Mouse (Mus musculus): Measurements from ENCODE around the gene Psen1.
A peak's percentile ranks its signal among the peaks of the same experiment; 100 is the strongest.

The Psen1 gene

DNA sequence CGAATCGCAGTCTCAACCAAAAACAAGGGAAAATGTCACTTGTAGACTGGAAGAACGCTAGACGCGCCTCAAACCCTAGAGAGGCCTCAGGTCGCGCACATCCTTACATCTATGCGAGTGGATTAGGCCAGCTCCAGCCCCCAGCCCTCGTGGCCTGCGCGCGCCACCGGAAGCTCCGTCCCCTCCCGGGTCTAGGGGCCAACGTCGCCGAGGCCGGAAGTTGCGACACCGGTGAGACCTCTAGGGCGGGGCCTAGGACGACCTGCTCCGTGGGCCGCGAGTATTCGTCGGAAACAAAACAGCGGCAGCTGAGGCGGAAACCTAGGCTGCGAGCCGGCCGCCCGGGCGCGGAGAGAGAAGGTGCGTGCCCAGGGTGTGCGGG is at the start of gene Psen1:
Psen1 (plus strand) TSS at position 219 of the 382 bp plus-strand sequence.
- peak; percentile 88 for DNase-seq (ENCODE audit: low spot score)

- no peak for DNase-seq (ENCODE audit: low spot score)
Measured at GRCm38 (mm10) chr12:83641233-83641632, 46.7 kb upstream of the Psen1 start.

DNA sequence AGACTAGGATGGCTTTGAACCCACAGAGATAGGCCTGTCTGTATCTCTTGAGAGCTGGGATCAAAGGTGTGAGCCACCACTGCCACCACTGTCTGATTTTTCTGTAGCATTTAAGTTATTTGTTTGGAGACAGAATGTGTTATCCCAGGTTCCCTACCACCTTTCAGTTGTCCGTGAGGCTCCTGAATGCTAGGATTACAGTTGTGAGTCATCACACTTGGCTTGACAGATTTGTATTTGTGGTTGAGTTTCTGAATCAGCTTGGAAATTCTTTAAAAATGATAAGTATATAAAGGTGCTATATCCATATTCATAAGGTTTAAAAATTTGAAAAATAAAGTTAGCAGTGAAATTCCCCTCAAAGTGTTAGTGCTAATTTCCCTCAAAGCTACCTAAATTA is 44.8 kb upstream of the Psen1 start:
- no peak for DNase-seq (ENCODE audit: low spot score)

DNA sequence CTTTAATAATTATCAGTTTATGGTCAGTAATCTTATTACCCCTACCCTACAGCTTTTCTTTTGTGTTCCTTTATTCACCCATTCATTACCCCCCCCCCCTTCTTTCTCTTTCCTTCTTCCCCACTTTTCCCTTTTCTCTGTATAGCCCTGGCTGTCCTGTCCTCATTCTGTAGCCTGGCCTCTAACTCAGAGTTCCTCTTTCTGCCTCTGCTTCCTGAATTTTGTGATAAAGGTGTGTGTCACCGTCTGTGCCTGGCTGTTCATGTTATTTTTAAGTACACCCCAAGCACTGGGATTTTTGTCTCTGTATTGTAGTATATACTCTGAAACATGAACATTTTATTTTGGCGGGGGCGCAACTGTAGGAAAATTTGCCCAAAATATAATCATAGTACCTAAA is 37.6 kb upstream of the Psen1 start:
- DNase-seq (ENCODE audit: low spot score), result no peak

DNA sequence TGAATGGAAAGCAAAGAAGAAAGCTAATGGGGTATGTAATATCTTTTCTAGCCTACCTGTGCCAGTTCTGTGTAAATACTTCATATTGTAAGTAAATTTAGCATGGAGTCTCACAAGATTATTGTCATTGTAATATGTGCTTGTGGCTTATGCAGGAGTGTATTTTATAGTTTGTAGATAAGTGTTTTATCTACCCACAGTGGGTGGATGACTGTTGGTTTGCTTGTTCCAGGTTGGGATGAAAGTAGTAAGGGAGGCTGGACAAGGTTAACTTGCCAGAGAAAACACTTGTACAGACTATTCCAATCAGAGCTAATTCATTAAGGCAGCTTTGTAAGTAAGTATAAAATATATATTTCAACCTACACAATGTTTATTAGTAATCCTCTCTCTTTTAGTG is 36.5 kb upstream of the Psen1 start:
- no peak for DNase-seq (ENCODE audit: low spot score)

DNA sequence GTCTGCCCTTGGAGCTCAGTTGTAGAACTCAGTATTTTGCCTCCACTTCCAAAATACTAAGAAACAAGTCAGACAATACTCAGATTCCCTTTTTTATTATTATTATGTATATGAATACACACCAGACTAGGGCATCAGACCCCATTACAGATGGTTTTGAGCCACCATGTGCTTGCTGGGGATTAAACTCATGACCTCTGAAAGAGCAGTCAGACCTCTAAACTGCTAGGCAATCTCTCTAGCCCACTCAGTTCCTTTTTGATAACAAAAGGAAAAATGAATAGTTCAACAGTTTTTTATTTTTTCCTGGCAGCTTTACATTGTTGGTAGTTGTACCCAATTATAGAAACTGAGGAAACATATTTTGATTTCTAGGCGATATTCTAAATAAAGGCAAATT is 2.5 kb upstream of the Psen1 start:
- no peak for DNase-seq (ENCODE audit: low spot score)

DNA sequence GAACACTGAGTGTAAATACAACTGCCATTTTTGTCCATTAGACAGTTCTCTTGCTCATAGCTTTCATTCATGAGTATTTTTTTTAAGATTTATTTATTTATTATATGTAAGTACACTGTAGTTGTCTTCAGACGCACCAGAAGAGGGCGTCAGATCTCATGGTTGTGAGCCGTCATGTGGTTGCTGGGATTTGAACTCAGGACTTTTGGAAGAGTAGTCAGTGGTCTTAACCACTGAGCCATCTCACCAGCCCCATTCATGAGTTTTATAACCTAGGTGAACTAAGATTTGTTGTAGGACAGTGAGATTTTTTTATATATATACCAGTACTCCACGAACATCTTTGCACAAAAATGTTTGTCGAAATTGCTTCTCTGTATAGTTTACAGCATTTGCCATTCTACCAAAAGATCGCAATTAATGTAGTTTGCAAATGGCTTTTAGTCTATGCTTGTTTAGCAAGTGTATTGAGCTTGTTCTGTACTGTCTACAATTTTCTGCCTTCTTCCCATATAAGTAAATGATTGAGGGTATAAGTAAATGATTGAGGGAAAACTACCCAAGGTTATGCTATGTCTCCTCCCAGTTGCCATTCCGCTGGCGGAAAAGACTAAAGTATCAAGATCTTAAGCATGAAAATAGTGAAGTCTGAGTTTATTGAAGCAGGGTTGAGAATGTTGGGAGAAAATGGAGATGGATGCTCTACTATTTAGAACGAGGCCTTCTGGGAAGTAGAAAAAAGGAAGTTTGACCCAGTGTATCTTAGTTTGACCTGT is 1.2 kb upstream of the Psen1 start:
- no peak for DNase-seq (ENCODE audit: low spot score)

GRCm38 (mm10) chr12:83688316-83689086 is 549 bp downstream of the Psen1 start:
- DNase-seq (ENCODE audit: low spot score), result peak; percentile 59

- DNase-seq (ENCODE audit: low spot score), result peak; percentile 34
Measured at GRCm38 (mm10) chr12:83689087-83689432, 1.1 kb downstream of the Psen1 start.

GRCm38 (mm10) chr12:83694011-83694410 is 6.1 kb downstream of the Psen1 start:
- no peak for DNase-seq (ENCODE audit: low spot score)

DNA sequence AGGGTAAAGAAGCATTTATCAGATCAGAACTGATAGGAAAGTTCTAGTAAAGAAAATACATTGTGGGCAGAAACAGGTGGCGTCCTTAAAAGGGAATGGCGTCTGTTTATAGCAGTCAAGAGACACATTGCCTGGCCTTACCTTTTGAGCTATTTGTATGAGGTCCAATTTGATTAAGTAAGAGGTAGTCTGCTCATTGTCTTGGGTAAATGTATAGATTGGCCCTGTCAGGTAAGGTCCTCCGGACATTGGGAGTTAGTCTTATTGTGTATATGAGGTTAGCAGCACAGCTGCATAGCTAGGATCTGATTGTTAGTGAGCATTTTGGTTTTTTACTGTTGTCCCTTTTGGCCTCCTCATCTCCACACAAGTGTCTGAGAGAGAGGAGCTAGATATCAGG is 6.7 kb downstream of the Psen1 start:
- DNase-seq (ENCODE audit: low spot score), result no peak

GRCm38 (mm10) chr12:83698637-83699036 is 10.7 kb downstream of the Psen1 start:
- no peak for DNase-seq (ENCODE audit: low spot score)

DNA sequence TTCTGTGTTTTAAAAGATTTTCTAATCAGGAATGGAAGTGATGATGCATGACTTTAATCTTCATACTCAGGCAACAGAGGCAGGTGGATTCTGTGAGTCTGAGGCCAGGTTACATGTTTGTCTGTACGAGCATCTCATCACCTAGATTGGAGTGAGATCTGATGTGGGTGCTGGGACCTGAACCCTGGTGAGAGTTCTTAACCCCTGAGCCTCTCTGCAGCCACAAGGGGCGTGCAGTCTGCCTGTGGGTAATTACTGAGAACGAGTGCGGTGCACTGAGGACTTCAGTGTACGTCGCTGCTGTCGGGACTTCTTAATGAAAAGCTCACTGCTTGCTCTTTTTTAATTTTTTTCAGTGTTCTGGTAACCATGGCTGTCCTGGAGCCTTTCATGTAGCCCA is 13.7 kb downstream of the Psen1 start:
- DNase-seq (ENCODE audit: low spot score), result no peak

DNA sequence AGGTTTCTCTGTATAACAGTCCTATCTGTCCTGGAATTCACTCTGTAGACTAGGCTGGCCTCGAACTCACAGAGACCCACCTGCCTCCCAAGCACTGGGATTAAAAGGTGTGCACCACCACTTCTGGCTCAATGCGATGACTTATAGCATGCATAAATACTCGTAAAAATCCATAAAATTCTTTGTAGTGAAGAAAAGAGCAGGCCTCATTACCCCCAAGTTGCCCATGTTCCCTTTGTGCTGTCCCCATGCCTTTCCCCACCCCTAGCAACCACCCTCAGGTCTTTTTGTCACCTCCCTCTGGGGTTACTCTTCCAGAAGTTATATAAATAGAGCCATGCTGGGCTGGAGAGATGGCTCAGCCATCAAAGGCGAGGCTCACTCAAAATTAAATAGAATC is 14.8 kb downstream of the Psen1 start:
- no peak for DNase-seq (ENCODE audit: low spot score)

GRCm38 (mm10) chr12:83706951-83707350 is 19.0 kb downstream of the Psen1 start:
- no peak for DNase-seq (ENCODE audit: low spot score)

- DNase-seq (ENCODE audit: low spot score), result peak; percentile 69
Measured at GRCm38 (mm10) chr12:83708160-83709092, 20.5 kb downstream of the Psen1 start.

DNA sequence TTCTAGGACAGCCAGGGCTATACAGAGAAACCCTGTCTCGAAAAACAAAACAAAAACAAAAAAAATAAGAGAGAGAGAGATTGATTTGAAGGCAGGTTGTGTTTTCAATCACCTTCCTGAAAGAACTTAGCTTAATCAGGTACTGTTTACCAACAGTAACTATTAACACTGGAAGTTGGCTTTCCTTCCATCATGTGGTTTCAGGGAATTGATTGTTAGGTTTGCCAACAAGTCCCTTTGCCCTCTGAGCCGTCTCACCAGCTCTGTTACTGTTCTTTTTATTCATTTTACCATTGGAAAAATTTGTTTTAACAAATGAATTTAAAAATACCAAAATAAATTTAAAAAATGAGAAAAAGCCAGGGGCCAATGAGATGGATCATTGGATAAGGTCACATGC is 22.0 kb downstream of the Psen1 start:
- no peak for DNase-seq (ENCODE audit: low spot score)

DNA sequence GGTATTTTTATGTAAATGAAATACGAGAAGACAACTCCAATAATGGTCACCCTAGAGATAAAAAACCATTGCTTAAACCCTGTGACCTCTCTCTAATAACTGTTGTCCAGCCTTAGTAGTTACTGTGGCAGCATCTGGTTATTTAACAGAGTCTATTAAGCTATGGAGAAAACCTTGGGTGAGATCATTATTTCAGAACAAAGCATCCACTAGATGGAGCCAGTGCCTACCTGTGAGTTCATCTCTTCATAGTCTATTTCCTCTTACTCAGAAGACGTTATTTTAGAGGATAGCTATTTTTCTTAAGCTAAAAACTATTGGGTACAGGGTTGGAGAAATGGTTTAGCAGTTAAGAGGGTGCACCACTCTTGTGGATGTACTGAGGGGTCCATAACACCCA is 25.8 kb downstream of the Psen1 start:
- DNase-seq (ENCODE audit: low spot score), result peak; percentile 41

- DNase-seq (ENCODE audit: low spot score), result no peak
Measured at GRCm38 (mm10) chr12:83716416-83717184, 28.6 kb downstream of the Psen1 start.

- no peak for DNase-seq (ENCODE audit: low spot score)
Measured at GRCm38 (mm10) chr12:83719431-83719830, 31.5 kb downstream of the Psen1 start.

DNA sequence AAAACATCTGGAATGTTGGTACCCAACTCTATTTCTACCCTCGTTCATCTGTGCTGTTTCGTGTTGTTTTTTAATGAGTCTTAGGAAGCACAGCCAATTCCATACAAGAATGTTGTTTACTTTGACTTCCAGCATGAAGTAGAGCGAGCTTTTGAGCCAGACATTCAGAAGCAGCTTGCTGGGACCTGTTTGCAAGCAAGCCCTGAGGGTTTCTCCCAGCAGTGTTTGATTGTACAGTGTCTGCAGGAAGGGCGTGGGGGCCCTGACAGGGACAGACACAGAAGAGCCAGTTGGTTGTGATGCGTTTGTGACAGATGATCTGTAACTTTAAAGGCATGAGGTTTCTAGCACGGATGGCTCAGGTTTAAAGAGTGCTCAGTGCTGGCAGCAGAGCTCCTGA is 33.3 kb downstream of the Psen1 start:
- DNase-seq (ENCODE audit: low spot score), result no peak

DNA sequence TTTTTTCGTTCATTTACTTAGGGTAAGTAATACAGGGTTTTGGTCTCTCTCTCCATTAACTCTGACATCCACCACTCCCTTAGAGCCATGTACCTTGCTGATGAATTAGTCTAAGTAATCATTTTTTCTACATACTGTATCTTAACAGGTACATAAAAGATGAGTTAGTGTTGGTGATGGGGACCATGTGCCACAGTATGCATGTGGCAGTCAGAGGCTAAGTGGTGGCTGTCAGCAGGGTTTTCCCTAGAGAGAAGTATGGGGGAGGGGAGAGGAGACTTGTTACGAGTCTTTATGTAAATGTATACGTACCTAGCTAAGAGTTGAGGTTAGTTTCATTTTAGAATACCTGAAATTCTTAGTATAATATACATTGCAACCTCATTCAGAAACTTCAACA is 35.1 kb downstream of the Psen1 start:
- DNase-seq (ENCODE audit: low spot score), result no peak

All from c-Kit-positive CD71-positive TER-119-positive erythroid progenitor cells, embryonic 14.5 days (primary cell).